Mouse (Mus musculus) cerebral cortex, adult 2 months (tissue): ENCODE results near the gene Rnase2b.

Experiments used
- WGBS: fragments of 180-500 bp; shearing (Covaris S2); methylation state at CpG from one replicate; pipeline ENCODE4 v1.1.7; 2018; 5-methylcytosine and 5-hydroxymethylcytosine counted together

The Rnase2b gene

GRCm38 (mm10) chr14:51161976-51162375, at the start of gene Rnase2b:
Gene Rnase2b, plus strand, starts transcription at chr14:51162260.
- WGBS = 80% methylated on average over 3 of the region's 3 CpGs

- 63% methylated on average over 9 of the region's 9 CpGs for WGBS
Measured at GRCm38 (mm10) chr14:51113476-51113875, 48.6 kb upstream of the Rnase2b start.

GRCm38 (mm10) chr14:51113916-51114560, 48.0 kb upstream of the Rnase2b start, which contains the start of gene Eddm3b:
Gene Eddm3b, plus strand, starts transcription at chr14:51114426.
- 74% methylated on average over 12 of the region's 12 CpGs for WGBS

GRCm38 (mm10) chr14:51125684-51126083, 36.4 kb upstream of the Rnase2b start:
- 86% methylated on average over 6 of the region's 6 CpGs for WGBS

- 84% methylated on average over 2 of the region's 2 CpGs for WGBS
Measured at GRCm38 (mm10) chr14:51127648-51128258, 34.3 kb upstream of the Rnase2b start.

GRCm38 (mm10) chr14:51128775-51129623, 33.1 kb upstream of the Rnase2b start:
- WGBS = 84% methylated on average over 9 of the region's 9 CpGs

- 79% methylated on average over 4 of the region's 4 CpGs for WGBS
Measured at GRCm38 (mm10) chr14:51129624-51129975, 32.5 kb upstream of the Rnase2b start.

GRCm38 (mm10) chr14:51130315-51130940, 31.6 kb upstream of the Rnase2b start:
- WGBS = 92% methylated on average over 9 of the region's 9 CpGs

- 84% methylated on average over 7 of the region's 7 CpGs for WGBS
Measured at GRCm38 (mm10) chr14:51131086-51131815, 30.8 kb upstream of the Rnase2b start.

- WGBS = 94% methylated on average over 4 of the region's 4 CpGs
Measured at GRCm38 (mm10) chr14:51132372-51132771, 29.7 kb upstream of the Rnase2b start.

- 68% methylated on average over 2 of the region's 2 CpGs for WGBS
Measured at GRCm38 (mm10) chr14:51140342-51140741, 21.7 kb upstream of the Rnase2b start.

- WGBS = 93% methylated on average over 4 of the region's 4 CpGs
Measured at GRCm38 (mm10) chr14:51142119-51142518, 19.9 kb upstream of the Rnase2b start.

- WGBS = 82% methylated on average over 3 of the region's 3 CpGs
Measured at GRCm38 (mm10) chr14:51142568-51142967, 19.5 kb upstream of the Rnase2b start.

GRCm38 (mm10) chr14:51143287-51143686, 18.8 kb upstream of the Rnase2b start:
- 30% methylated on average over 4 of the region's 4 CpGs for WGBS

- WGBS = 81% methylated on average over 2 of the region's 2 CpGs
Measured at GRCm38 (mm10) chr14:51143937-51144336, 18.1 kb upstream of the Rnase2b start.

GRCm38 (mm10) chr14:51144451-51144850, 17.6 kb upstream of the Rnase2b start:
- WGBS = 96% methylated on average over 4 of the region's 4 CpGs

- WGBS = 61% methylated on average over 6 of the region's 6 CpGs
Measured at GRCm38 (mm10) chr14:51145521-51145920, 16.5 kb upstream of the Rnase2b start.

GRCm38 (mm10) chr14:51146685-51147084, 15.4 kb upstream of the Rnase2b start, which contains the start of gene Rnase1:
Gene Rnase1, minus strand, starts transcription at chr14:51146785.
- 60% methylated on average over 2 of the region's 2 CpGs for WGBS

- WGBS = 84% methylated on average over 3 of the region's 3 CpGs
Measured at GRCm38 (mm10) chr14:51148006-51148405, 14.1 kb upstream of the Rnase2b start.

GRCm38 (mm10) chr14:51149164-51149563, 12.9 kb upstream of the Rnase2b start:
- 82% methylated on average over 5 of the region's 5 CpGs for WGBS

- WGBS = 94% methylated on average over 3 of the region's 3 CpGs
Measured at GRCm38 (mm10) chr14:51150206-51150831, 11.7 kb upstream of the Rnase2b start.
